Mouse (Mus musculus) kidney, adult 8-10 months (tissue): Measurements from ENCODE around the gene Psd.

ENCODE experiments used
- DNase-seq, 2 experiments: peaks; one replicate each; pipeline ENCODE4 v3.0.0; 2022

Psd gene

GRCm38 (mm10) chr19:46326756-46327305, at the start of gene Psd:
TSS of gene Psd (minus strand) at chr19:46327156.
- DNase-seq, result peak in 1 of 2 experiments; percentile 54

GRCm38 (mm10) chr19:46375891-46376290, 48.9 kb upstream of the Psd start:
- DNase-seq, result no peak

- no peak for DNase-seq
Observed at GRCm38 (mm10) chr19:46375489-46375888, 48.5 kb upstream of the Psd start.

- no peak for DNase-seq
Observed at GRCm38 (mm10) chr19:46374477-46375088, 47.6 kb upstream of the Psd start.

- DNase-seq, result peak; percentile 51 to 68
Observed at GRCm38 (mm10) chr19:46369204-46369603, 42.2 kb upstream of the Psd start.

- DNase-seq, result no peak
Observed at GRCm38 (mm10) chr19:46367798-46368590, 41.0 kb upstream of the Psd start.

GRCm38 (mm10) chr19:46363294-46364009, 36.5 kb upstream of the Psd start:
- no peak for DNase-seq

- no peak for DNase-seq
Observed at GRCm38 (mm10) chr19:46362104-46362503, 35.1 kb upstream of the Psd start.

GRCm38 (mm10) chr19:46358381-46358780, 31.4 kb upstream of the Psd start:
- no peak for DNase-seq

GRCm38 (mm10) chr19:46357344-46358280, 30.7 kb upstream of the Psd start:
- no peak for DNase-seq

- DNase-seq, result peak; percentile 89 to 94
Observed at GRCm38 (mm10) chr19:46356701-46357138, 29.8 kb upstream of the Psd start.

GRCm38 (mm10) chr19:46350168-46350932, 23.4 kb upstream of the Psd start, which contains the start of gene 2310034G01Rik:
TSS of gene 2310034G01Rik (minus strand) at chr19:46350302.
- DNase-seq, result no peak

GRCm38 (mm10) chr19:46349550-46349949, 22.6 kb upstream of the Psd start:
- no peak for DNase-seq

GRCm38 (mm10) chr19:46348761-46349458, 22.0 kb upstream of the Psd start:
- DNase-seq, result peak; percentile 44 to 49

GRCm38 (mm10) chr19:46347936-46348668, 21.1 kb upstream of the Psd start:
- DNase-seq, result no peak

- DNase-seq, result no peak
Observed at GRCm38 (mm10) chr19:46347146-46347545, 20.2 kb upstream of the Psd start.

- DNase-seq, result no peak
Observed at GRCm38 (mm10) chr19:46344710-46345419, 17.9 kb upstream of the Psd start.

- no peak for DNase-seq
Observed at GRCm38 (mm10) chr19:46339287-46339971, 12.5 kb upstream of the Psd start.

- DNase-seq, result no peak
Observed at GRCm38 (mm10) chr19:46338942-46339286, 12.0 kb upstream of the Psd start.
